Mouse (Mus musculus) G1E (cell line): ENCODE measurements around the gene Sirt1. TPM values are rescaled to one million over a fixed set of nuclear protein-coding genes. Genes with fewer than 3 reads are reported as not detected.

Experiments used
- ATAC-seq: 2 replicates; pipeline ENCODE4 v1.8.0; 2016; ENCODE audit warnings: mild to moderate bottlenecking; ENCODE audit not compliant: insufficient number of reproducible peaks, poor library complexity, low FRiP score, severe bottlenecking; ENCODE audit errors: extremely low read depth
- DNase-seq: peaks from one replicate; pipeline ENCODE4 v3.0.0; 2012; ENCODE audit warnings: low spot score
- H3K27me3 ChIP-seq: 2 replicates; pipeline ENCODE4 v1.6.1; 2012; ENCODE audit warnings: mild to moderate bottlenecking, low read length, inconsistent platforms; ENCODE audit not compliant: insufficient read depth
- H3K36me3 ChIP-seq: replicated peaks from 2 replicates; pipeline ENCODE3; 2012; ENCODE audit warnings: mild to moderate bottlenecking, inconsistent platforms
- H3K4me1 ChIP-seq: 2 replicates; pipeline ENCODE4 v1.6.1; 2012; ENCODE audit warnings: low read depth, low read length, inconsistent platforms, mixed read lengths; ENCODE audit not compliant: insufficient read depth
- H3K4me3 ChIP-seq: 2 replicates; pipeline ENCODE4 v1.5.1; 2012; ENCODE audit warnings: low read depth, mild to moderate bottlenecking, inconsistent platforms, low read length, moderate library complexity, mixed read lengths
- H3K9me3 ChIP-seq: replicated peaks from 2 replicates; pipeline ENCODE4 v1.6.1; 2012; ENCODE audit warnings: inconsistent platforms
- CTCF ChIP-seq: IDR thresholded peaks from 2 replicates; pipeline ENCODE4 v1.5.1; 2012; ENCODE audit warnings: low read depth, low read length, inconsistent platforms, mixed read lengths
- GATA1 ChIP-seq: IDR thresholded peaks from 2 replicates; pipeline ENCODE4 v1.6.1; 2012; ENCODE audit warnings: borderline replicate concordance, low read length, inconsistent platforms, mixed read lengths
- GATA2 ChIP-seq: IDR thresholded peaks from 2 replicates; pipeline ENCODE4 v1.6.1; 2012; ENCODE audit warnings: low read depth, low read length, inconsistent platforms, borderline replicate concordance
- POLR2AphosphoS5 ChIP-seq: IDR thresholded peaks from 2 replicates; pipeline ENCODE4 v1.6.1; 2012; ENCODE audit warnings: low read depth, low read length, inconsistent platforms; ENCODE audit not compliant: insufficient replicate concordance
- TAL1 ChIP-seq: conservative IDR thresholded peaks from 2 replicates; pipeline ENCODE4 v1.6.1; 2012; ENCODE audit warnings: low read depth, low read length, inconsistent platforms, mixed read lengths
- polyA plus RNA-seq: library from polyadenylated mRNA; stranded (reverse); fragments of >175 nt; gene quantifications from 2 replicates; pipeline ENCODE4 v1.2.3, GENCODE M21; 2012
- total RNA-seq, 2 experiments: library from RNA; stranded (forward) in 1 of 2; stranded (reverse) in 1 of 2; fragments of 200-1000 nt in 1 of 2; fragments of >200 nt in 1 of 2; fragmentation: Nextera tagmentation in 1 of 2; gene quantifications; 2 replicates each; pipeline ENCODE4 v1.2.3; 2014 to 2017

Gene Sirt1
- total and polyA plus RNA-seq, 3 experiments: 1.8 to 38.5 (median 27.5) TPM

GRCm38 (mm10) chr10:63272868-63273267 is 108.6 kb downstream of the Sirt1 start:
- Histone ChIP-seq H3K27me3 (no peaks in the 10 kb centered on the region), H3K36me3 (peaks cover 29% of the 10 kb centered on the region), H3K4me3 (no peak overlapping the region), H3K9me3 (no peaks in the 10 kb centered on the region), H3K4me1 (no peaks in the 10 kb centered on the region)
- DNase-seq: no peak
- TF ChIP-seq GATA2: no peak
- TF ChIP-seq GATA1: no peak
- no peak for TF ChIP-seq POLR2AphosphoS5
- no peak for TF ChIP-seq CTCF
- no peak for TF ChIP-seq TAL1
- ATAC-seq: no peak

- TF ChIP-seq POLR2AphosphoS5: no peak
- TF ChIP-seq GATA1: no peak
- TF ChIP-seq TAL1: no peak
- no peak for TF ChIP-seq GATA2
- TF ChIP-seq CTCF: no peak
- no peaks in the 10 kb centered on the region for H3K27me3 ChIP-seq
- ATAC-seq (no peak), DNase-seq (no peak)
- no peaks in the 10 kb centered on the region for H3K9me3 ChIP-seq
- no peak overlapping the region for H3K4me3 ChIP-seq
- H3K36me3 ChIP-seq: peaks cover 27% of the 10 kb centered on the region
- no peaks in the 10 kb centered on the region for H3K4me1 ChIP-seq
Observed at GRCm38 (mm10) chr10:63272401-63272800, 109.1 kb downstream of the Sirt1 start.

Other genes starting within 250 kb of the Sirt1 start
- gene Mypn, start 177.8 kb downstream of the Sirt1 start, total RNA-seq (2014; fragmentation: Nextera tagmentation): not detected in 2 replicates
- not detected in 2 replicates for gene Mypn, start 177.8 kb downstream of the Sirt1 start, total RNA-seq (2017)
- not detected in 2 replicates for gene Mypn, start 177.8 kb downstream of the Sirt1 start, polyA plus RNA-seq
- gene Herc4, start 137.9 kb downstream of the Sirt1 start, total RNA-seq (2014; fragmentation: Nextera tagmentation): 45.9 and 62.3 TPM in 2 replicates
- 32.7 and 32.9 TPM in 2 replicates for gene Herc4, start 137.9 kb downstream of the Sirt1 start, total RNA-seq (2017)
- 5.8 and 6.7 TPM in 2 replicates for gene Herc4, start 137.9 kb downstream of the Sirt1 start, polyA plus RNA-seq
- 1.2 and 8.5 TPM in 2 replicates for gene Dnajc12, start 739 bp upstream of the Sirt1 start, total RNA-seq (2014; fragmentation: Nextera tagmentation)
- 1.7 and 1.9 TPM in 2 replicates for gene Dnajc12, start 739 bp upstream of the Sirt1 start, total RNA-seq (2017)
- gene Dnajc12, start 739 bp upstream of the Sirt1 start, polyA plus RNA-seq: 0.20 and 0.43 TPM in 2 replicates
- not detected in 2 replicates for gene Gm7075, start 40.1 kb upstream of the Sirt1 start, total RNA-seq (2014; fragmentation: Nextera tagmentation)
- gene Gm7075, start 40.1 kb upstream of the Sirt1 start, total RNA-seq (2017): not detected in 2 replicates
- gene Gm7075, start 40.1 kb upstream of the Sirt1 start, polyA plus RNA-seq: not detected in 2 replicates
- not detected in 2 replicates for gene Ctnna3, start 48.4 kb upstream of the Sirt1 start, total RNA-seq (2014; fragmentation: Nextera tagmentation)
- gene Ctnna3, start 48.4 kb upstream of the Sirt1 start, total RNA-seq (2017): 0.12 TPM in 1 of 2 replicates, not detected in the other
- not detected in 2 replicates for gene Ctnna3, start 48.4 kb upstream of the Sirt1 start, polyA plus RNA-seq